Mouse (Mus musculus) neural tube, embryonic 15.5 days (tissue): Measurements from ENCODE around the gene Nepn. TPM values are rescaled to one million over a fixed set of nuclear protein-coding genes. Genes with fewer than 3 reads are reported as not detected.

Experiments
- ATAC-seq: fragments of 200-750 bp; cut with Nextera tagmentation; 2 replicates; pipeline ENCODE4 v1.8.0; 2017; ENCODE audit warnings: mild to moderate bottlenecking, moderate TSS enrichment, moderate library complexity; ENCODE audit not compliant: low FRiP score
- H3K27ac ChIP-seq: fragments of 300-500 bp; sonication (generic); replicated peaks from 2 replicates; pipeline ENCODE4 v1.5.1; 2015; ENCODE audit warnings: mild to moderate bottlenecking, inconsistent platforms
- H3K27me3 ChIP-seq: fragments of 300-500 bp; sonication (generic); replicated peaks from 2 replicates; pipeline ENCODE4 v1.6.1; 2015; ENCODE audit warnings: inconsistent platforms
- H3K36me3 ChIP-seq: fragments of 300-500 bp; sonication (generic); 2 replicates; pipeline ENCODE4 v1.6.1; 2015; ENCODE audit warnings: inconsistent platforms
- H3K4me1 ChIP-seq: fragments of 300-500 bp; sonication (generic); 2 replicates; pipeline ENCODE4 v1.6.1; 2015; ENCODE audit warnings: inconsistent platforms
- H3K4me2 ChIP-seq: fragments of 300-500 bp; sonication (generic); 2 replicates; pipeline ENCODE4 v1.6.1; 2015; ENCODE audit warnings: inconsistent platforms, mild to moderate bottlenecking, moderate library complexity
- H3K4me3 ChIP-seq: fragments of 300-500 bp; sonication (generic); replicated peaks from 2 replicates; pipeline ENCODE4 v1.5.1; 2015; ENCODE audit warnings: mild to moderate bottlenecking, inconsistent platforms
- H3K9ac ChIP-seq: fragments of 300-500 bp; sonication (generic); replicated peaks from 2 replicates; pipeline ENCODE4 v1.6.1; 2015; ENCODE audit warnings: mild to moderate bottlenecking, inconsistent platforms
- H3K9me3 ChIP-seq: fragments of 300-500 bp; sonication (generic); replicated peaks from 2 replicates; pipeline ENCODE4 v1.6.1; 2016; ENCODE audit warnings: inconsistent platforms
- WGBS: fragments of 180-500 bp; shearing (Covaris S2); methylation state at CpG from one replicate; pipeline ENCODE4 v1.1.7; 2015; ENCODE audit warnings: mixed read lengths; 5-methylcytosine and 5-hydroxymethylcytosine counted together
- polyA plus RNA-seq: library from polyadenylated mRNA; unstranded; fragments of >200 nt; fragmentation: Nextera tagmentation; extraction: Ambion mirVana; gene quantifications from 2 replicates; pipeline ENCODE4 v1.2.1, GENCODE M21; 2015

Nepn gene
- polyA plus RNA-seq, 1 experiment from 2014 or later, result 0.20 TPM

- Histone ChIP-seq H3K27me3 (no peaks in the 10 kb centered on the region), H3K9me3 (no peaks in the 10 kb centered on the region), H3K4me3 (peak within 1 kb of the TSS; percentile 97), H3K27ac (peak within 1 kb of the TSS; percentile 94), H3K4me1 (peaks cover 31% of the 10 kb centered on the region), H3K4me2 (peak within 1 kb of the TSS; percentile 54), H3K9ac (peak within 1 kb of the TSS; percentile 92), H3K36me3 (no peaks in the 10 kb centered on the region)
- peak; percentile 98 for ATAC-seq
- 1% methylated on average over 63 of the region's 71 CpGs for WGBS
Observed at GRCm38 (mm10) chr10:52381845-52382591, 6.8 kb upstream of the Nepn start, which contains the start of gene Gopc. Gopc (minus strand) TSS chr10:52382124.

GRCm38 (mm10) chr10:52383022-52383421, 5.8 kb upstream of the Nepn start:
- peak overlapping the region; percentile 94; the same call in 1 of the 2 replicates for H3K27ac ChIP-seq
- H3K9ac ChIP-seq, result 0 out of 2 replicates have a peak overlapping the region, but pooled peaks have one; percentile 92
- H3K4me1 ChIP-seq, result peaks cover 27% of the 10 kb centered on the region
- no peaks in the 10 kb centered on the region for H3K36me3 ChIP-seq
- no peak for ATAC-seq
- no peaks in the 10 kb centered on the region for H3K9me3 ChIP-seq
- WGBS, result 82% methylated on average over 6 of the region's 6 CpGs
- H3K4me3 ChIP-seq, result peak overlapping the region; percentile 97
- peak overlapping the region; percentile 54 for H3K4me2 ChIP-seq
- H3K27me3 ChIP-seq, result no peaks in the 10 kb centered on the region

GRCm38 (mm10) chr10:52383522-52383921, 5.2 kb upstream of the Nepn start:
- Histone ChIP-seq H3K4me3 (no peak overlapping the region), H3K4me1 (peaks cover 22% of the 10 kb centered on the region), H3K9me3 (no peaks in the 10 kb centered on the region), H3K36me3 (no peaks in the 10 kb centered on the region), H3K27me3 (no peaks in the 10 kb centered on the region), H3K27ac (no peak overlapping the region), H3K9ac (no peak overlapping the region), H3K4me2 (no peak overlapping the region)
- 95% methylated on average over 1 of the region's 1 CpGs for WGBS
- no peak for ATAC-seq

- Histone ChIP-seq H3K27ac (no peak overlapping the region), H3K4me1 (peaks cover 13% of the 10 kb centered on the region), H3K4me3 (no peak overlapping the region), H3K9me3 (no peaks in the 10 kb centered on the region), H3K9ac (no peak overlapping the region), H3K27me3 (no peaks in the 10 kb centered on the region), H3K36me3 (no peaks in the 10 kb centered on the region), H3K4me2 (no peak overlapping the region)
- no peak for ATAC-seq
- 34% methylated on average over 8 of the region's 8 CpGs for WGBS
Observed at GRCm38 (mm10) chr10:52384823-52385610, 3.8 kb upstream of the Nepn start.

GRCm38 (mm10) chr10:52387192-52387591, 1.6 kb upstream of the Nepn start:
- Histone ChIP-seq H3K9me3 (no peaks in the 10 kb centered on the region), H3K27ac (no peak overlapping the region), H3K27me3 (no peaks in the 10 kb centered on the region), H3K4me3 (no peak overlapping the region), H3K9ac (no peak overlapping the region), H3K4me1 (peaks cover 13% of the 10 kb centered on the region), H3K36me3 (no peaks in the 10 kb centered on the region), H3K4me2 (no peak overlapping the region)
- ATAC-seq, result no peak
- WGBS, result 74% methylated on average over 4 of the region's 4 CpGs

- no peak overlapping the region for H3K27ac ChIP-seq
- no peak for ATAC-seq
- WGBS, result 87% methylated on average over 3 of the region's 3 CpGs
- no peaks in the 10 kb centered on the region for H3K36me3 ChIP-seq
- H3K9me3 ChIP-seq, result no peaks in the 10 kb centered on the region
- peaks cover 7% of the 10 kb centered on the region; the same call in 1 of the 2 replicates for H3K4me1 ChIP-seq
- no peaks in the 10 kb centered on the region for H3K27me3 ChIP-seq
- no peak overlapping the region for H3K9ac ChIP-seq
- no peak overlapping the region for H3K4me3 ChIP-seq
- H3K4me2 ChIP-seq, result no peak overlapping the region
Observed at GRCm38 (mm10) chr10:52389438-52389837, 666 bp downstream of the Nepn start.

- Histone ChIP-seq H3K27ac (no peak overlapping the region), H3K4me1 (no peaks in the 10 kb centered on the region), H3K9ac (no peak overlapping the region), H3K9me3 (no peaks in the 10 kb centered on the region), H3K36me3 (no peaks in the 10 kb centered on the region), H3K27me3 (no peaks in the 10 kb centered on the region), H3K4me2 (no peak overlapping the region), H3K4me3 (no peak overlapping the region)
- ATAC-seq, result no peak
- WGBS, result 68% methylated on average over 2 of the region's 2 CpGs
Observed at GRCm38 (mm10) chr10:52391208-52391607, 2.4 kb downstream of the Nepn start.

GRCm38 (mm10) chr10:52396647-52397046, 7.9 kb downstream of the Nepn start:
- no peaks in the 10 kb centered on the region for H3K27me3 ChIP-seq
- WGBS, result 90% methylated on average over 3 of the region's 3 CpGs
- ATAC-seq, result no peak
- H3K4me3 ChIP-seq, result no peak overlapping the region
- no peak overlapping the region for H3K4me2 ChIP-seq
- no peak overlapping the region for H3K27ac ChIP-seq
- no peaks in the 10 kb centered on the region for H3K9me3 ChIP-seq
- no peak overlapping the region for H3K9ac ChIP-seq
- H3K36me3 ChIP-seq, result no peaks in the 10 kb centered on the region
- no peaks in the 10 kb centered on the region for H3K4me1 ChIP-seq

- 87% methylated on average over 2 of the region's 2 CpGs for WGBS
- no peak overlapping the region for H3K9ac ChIP-seq
- H3K4me1 ChIP-seq, result no peaks in the 10 kb centered on the region
- no peaks in the 10 kb centered on the region for H3K27me3 ChIP-seq
- ATAC-seq, result no peak
- no peaks in the 10 kb centered on the region for H3K36me3 ChIP-seq
- H3K9me3 ChIP-seq, result no peaks in the 10 kb centered on the region
- no peak overlapping the region for H3K4me3 ChIP-seq
- no peak overlapping the region for H3K4me2 ChIP-seq
- H3K27ac ChIP-seq, result no peak overlapping the region
Observed at GRCm38 (mm10) chr10:52398715-52399114, 9.9 kb downstream of the Nepn start.

GRCm38 (mm10) chr10:52399722-52400121, 10.9 kb downstream of the Nepn start:
- no peak overlapping the region for H3K4me3 ChIP-seq
- H3K9me3 ChIP-seq, result no peaks in the 10 kb centered on the region
- WGBS, result 74% methylated on average over 3 of the region's 3 CpGs
- no peak for ATAC-seq
- H3K9ac ChIP-seq, result no peak overlapping the region
- no peaks in the 10 kb centered on the region for H3K36me3 ChIP-seq
- no peaks in the 10 kb centered on the region for H3K4me1 ChIP-seq
- H3K27ac ChIP-seq, result no peak overlapping the region
- H3K27me3 ChIP-seq, result no peaks in the 10 kb centered on the region
- no peak overlapping the region for H3K4me2 ChIP-seq

GRCm38 (mm10) chr10:52405160-52405559, 16.4 kb downstream of the Nepn start:
- H3K27ac ChIP-seq, result no peak overlapping the region
- H3K4me1 ChIP-seq, result no peaks in the 10 kb centered on the region
- 89% methylated on average over 13 of the region's 13 CpGs for WGBS
- no peaks in the 10 kb centered on the region; the same call in 1 of the 2 replicates for H3K27me3 ChIP-seq
- no peaks in the 10 kb centered on the region for H3K9me3 ChIP-seq
- no peak overlapping the region for H3K9ac ChIP-seq
- no peak for ATAC-seq
- H3K4me2 ChIP-seq, result no peak overlapping the region
- H3K4me3 ChIP-seq, result no peak overlapping the region
- H3K36me3 ChIP-seq, result no peaks in the 10 kb centered on the region

GRCm38 (mm10) chr10:52407526-52407925, 18.8 kb downstream of the Nepn start:
- Histone ChIP-seq H3K27ac (no peak overlapping the region), H3K4me1 (no peaks in the 10 kb centered on the region), H3K4me3 (no peak overlapping the region), H3K27me3 (no peaks in the 10 kb centered on the region; the same call in 1 of the 2 replicates), H3K36me3 (no peaks in the 10 kb centered on the region), H3K9me3 (no peaks in the 10 kb centered on the region), H3K4me2 (no peak overlapping the region), H3K9ac (no peak overlapping the region)
- WGBS, result 92% methylated on average over 2 of the region's 2 CpGs
- no peak for ATAC-seq
